Mouse (Mus musculus) adipocyte (in vitro differentiated cells): ENCODE data around the gene Tas2r131.
"Not testable (repeated sequence)": the region's sequence is repeated elsewhere in the genome, so short reads cannot be mapped to it uniquely, and the experiment has no call there.

Experiments used
- DNase-seq: peaks from one replicate; pipeline ENCODE4 v3.0.0-alpha.2; 2016; ENCODE audit warnings: low spot score

The Tas2r131 gene

GRCm38 (mm10) chr6:132957819-132958218, at the start of gene Tas2r131:
Gene Tas2r131 (minus strand): TSS chr6:132957919.
- DNase-seq: no peak

- no peak for DNase-seq
These were observed 23.1 kb upstream of the Tas2r131 start, which contains the start of gene Tas2r109 for GRCm38 (mm10) chr6:132980865-132981264. Gene Tas2r109 (minus strand): TSS chr6:132980965.

- DNase-seq: no peak
These were observed 6.9 kb downstream of the Tas2r131 start, which contains the start of gene Tas2r129 for GRCm38 (mm10) chr6:132950802-132951201. Gene Tas2r129 (plus strand): TSS chr6:132951102.

- not testable (repeated sequence) for DNase-seq
These were observed 16.3 kb downstream of the Tas2r131 start for GRCm38 (mm10) chr6:132941376-132941775.

GRCm38 (mm10) chr6:132909351-132909750, 48.4 kb downstream of the Tas2r131 start, which contains the start of gene Tas2r125:
Gene Tas2r125 (plus strand): TSS chr6:132909651.
- no peak for DNase-seq
